Mouse (Mus musculus) layer of hippocampus, postnatal 36 days (tissue): ENCODE data around the gene Prl3d2. TPM values are rescaled to one million over a fixed set of nuclear protein-coding genes. Genes with fewer than 3 reads are reported as not detected.
"Not testable (repeated sequence)": the region's sequence is repeated elsewhere in the genome, so short reads cannot be mapped to it uniquely, and the experiment has no call there.

ENCODE experiments used
- DNase-seq, 2 experiments: peaks; one replicate each; pipeline ENCODE4 v3.0.0; 2022
- total RNA-seq, 2 experiments: library from RNA; stranded (reverse); gene quantifications; 2 replicates each; pipeline ENCODE4 v1.2.3; 2021

Prl3d2 gene
- not detected for total RNA-seq

GRCm38 (mm10) chr13:27121398-27121797, at the start of gene Prl3d2:
Prl3d2 (plus strand) TSS chr13:27121698.
- not testable (repeated sequence) for DNase-seq

GRCm38 (mm10) chr13:27093890-27094289, 27.6 kb upstream of the Prl3d2 start, which contains the start of gene Prl3d1:
Prl3d1 (plus strand) TSS chr13:27094190.
- DNase-seq: not testable (repeated sequence)

GRCm38 (mm10) chr13:27148264-27148663, 26.8 kb downstream of the Prl3d2 start:
- DNase-seq: no peak

- DNase-seq: not testable (repeated sequence)
These were observed 35.0 kb downstream of the Prl3d2 start, which contains the start of gene Prl3d3 for GRCm38 (mm10) chr13:27156490-27156889. Prl3d3 (plus strand) TSS chr13:27156790.

Other genes with a start within 250 kb of the Prl3d2 start
- gene Prl, start 64.1 kb upstream of the Prl3d2 start, total RNA-seq: not detected
- not detected for gene Prl3d1, start 27.5 kb upstream of the Prl3d2 start, total RNA-seq
- not detected for gene Prl3d3, start 35.1 kb downstream of the Prl3d2 start, total RNA-seq
- gene Prl3c1, start 75.0 kb downstream of the Prl3d2 start, total RNA-seq: not detected
- gene Prl3b1, start 120.1 kb downstream of the Prl3d2 start, total RNA-seq: not detected
- not detected for gene Prl3a1, start 137.7 kb downstream of the Prl3d2 start, total RNA-seq
- not detected for gene Prl6a1, start 190.9 kb downstream of the Prl3d2 start, total RNA-seq
- gene Prl8a2, start 224.0 kb downstream of the Prl3d2 start, total RNA-seq: not detected